Mouse (Mus musculus): Measurements from ENCODE around the gene St6galnac3. TPM values are rescaled to one million over a fixed set of nuclear protein-coding genes. Genes with fewer than 3 reads are reported as not detected.

The St6galnac3 gene
- total and polyA plus RNA-seq, 2 experiments from 2014 or later: 6.9 to 11.9 TPM

- H3K27ac ChIP-seq (ENCODE audit: low read depth, low read length): no peak overlapping the region
- 93% methylated on average over 7 of the region's 7 CpGs for WGBS
- no peak overlapping the region for H3K4me2 ChIP-seq (ENCODE audit: low read depth, low read length, poor library complexity, severe bottlenecking)
- no peak for ATAC-seq (ENCODE audit: low FRiP score)
- no peak overlapping the region for H3K9ac ChIP-seq (replicated peaks; ENCODE audit: low read length, poor library complexity, severe bottlenecking)
- no peaks in the 10 kb centered on the region for H3K9me3 ChIP-seq (ENCODE audit: low read length)
- H3K36me3 ChIP-seq (ENCODE audit: insufficient read depth, low read length): no peaks in the 10 kb centered on the region
- no peaks in the 10 kb centered on the region for H3K27me3 ChIP-seq (ENCODE audit: insufficient read depth, low read length)
- no peaks in the 10 kb centered on the region for H3K4me1 ChIP-seq (ENCODE audit: insufficient read depth, low read length)
- H3K4me3 ChIP-seq (ENCODE audit: low read depth, low read length): no peak overlapping the region
- no peak for DNase-seq (ENCODE audit: low spot score)
- TF ChIP-seq CTCF (IDR thresholded peaks at IDR 0.05): no peak
Measured at GRCm38 (mm10) chr3:153302376-153302775, 422.6 kb downstream of the St6galnac3 start.

- H3K36me3 ChIP-seq (ENCODE audit: insufficient read depth, low read length): no peaks in the 10 kb centered on the region
- no peak overlapping the region for H3K9ac ChIP-seq (replicated peaks; ENCODE audit: low read length, poor library complexity, severe bottlenecking)
- H3K27me3 ChIP-seq (ENCODE audit: insufficient read depth, low read length): no peaks in the 10 kb centered on the region
- TF ChIP-seq CTCF (IDR thresholded peaks at IDR 0.05): no peak
- ATAC-seq (ENCODE audit: low FRiP score) (no peak), DNase-seq (ENCODE audit: low spot score) (no peak)
- H3K9me3 ChIP-seq (ENCODE audit: low read length): no peaks in the 10 kb centered on the region
- H3K27ac ChIP-seq (ENCODE audit: low read depth, low read length): no peak overlapping the region
- no peak overlapping the region for H3K4me3 ChIP-seq (ENCODE audit: low read depth, low read length)
- H3K4me1 ChIP-seq (ENCODE audit: insufficient read depth, low read length): no peaks in the 10 kb centered on the region
- 71% methylated on average over 22 of the region's 22 CpGs for WGBS
- no peak overlapping the region for H3K4me2 ChIP-seq (ENCODE audit: low read depth, low read length, poor library complexity, severe bottlenecking)
Measured at GRCm38 (mm10) chr3:153296375-153297068, 428.5 kb downstream of the St6galnac3 start.

DNA sequence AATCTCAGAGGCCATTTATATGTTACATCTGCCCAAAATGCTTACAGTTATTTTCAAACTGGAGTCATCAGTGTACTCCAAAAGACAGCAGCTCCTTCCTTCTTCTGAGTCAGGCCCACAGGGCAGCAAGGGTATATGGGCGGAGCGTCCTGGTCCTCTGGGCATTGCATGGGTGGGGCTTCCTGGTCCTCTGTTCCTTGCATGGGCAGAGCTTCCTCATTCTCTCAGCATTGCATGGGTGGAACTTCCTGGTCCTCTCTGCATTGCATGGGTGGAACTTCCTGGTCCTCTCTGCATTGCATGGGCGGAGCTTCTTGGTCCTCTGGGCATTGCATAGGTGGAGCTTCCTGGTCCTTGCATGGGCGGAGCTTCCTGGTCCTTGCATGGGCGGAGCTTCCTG, 432.1 kb downstream of the St6galnac3 start:
- ATAC-seq (ENCODE audit: low FRiP score): no peak
- WGBS: 91% methylated on average over 5 of the region's 5 CpGs
- H3K4me1 ChIP-seq (ENCODE audit: insufficient read depth, low read length): no peaks in the 10 kb centered on the region
- DNase-seq (ENCODE audit: low spot score): no peak
- no peak for TF ChIP-seq CTCF (IDR thresholded peaks at IDR 0.05)
- no peaks in the 10 kb centered on the region for H3K27me3 ChIP-seq (ENCODE audit: insufficient read depth, low read length)
- no peaks in the 10 kb centered on the region for H3K36me3 ChIP-seq (ENCODE audit: insufficient read depth, low read length)
- no peak overlapping the region for H3K9ac ChIP-seq (replicated peaks; ENCODE audit: low read length, poor library complexity, severe bottlenecking)
- no peak overlapping the region for H3K27ac ChIP-seq (ENCODE audit: low read depth, low read length)
- no peak overlapping the region for H3K4me3 ChIP-seq (ENCODE audit: low read depth, low read length)
- no peak overlapping the region for H3K4me2 ChIP-seq (ENCODE audit: low read depth, low read length, poor library complexity, severe bottlenecking)
- no peaks in the 10 kb centered on the region for H3K9me3 ChIP-seq (ENCODE audit: low read length)

DNA sequence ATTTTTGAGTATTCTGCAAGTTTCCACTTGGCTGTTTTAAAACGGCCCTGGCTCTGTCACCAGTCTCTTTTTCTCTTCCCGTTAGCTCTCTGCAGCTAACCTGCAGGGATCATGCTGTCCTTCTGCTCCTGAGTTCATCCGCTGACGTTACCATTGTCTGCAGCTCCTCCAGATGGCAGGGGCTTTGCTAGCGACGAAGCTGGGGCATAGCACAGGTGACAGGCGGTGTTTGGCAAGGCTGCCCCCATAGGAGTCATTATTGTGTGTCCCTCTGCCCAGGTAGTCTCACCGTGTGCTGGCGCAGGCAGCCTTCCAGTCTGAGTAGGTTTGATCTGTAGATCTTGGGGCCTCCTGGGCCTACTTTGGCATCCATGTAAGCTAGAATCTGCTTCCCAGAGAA, 432.6 kb downstream of the St6galnac3 start:
- Histone ChIP-seq H3K4me1 (ENCODE audit: insufficient read depth, low read length) (no peaks in the 10 kb centered on the region), H3K9me3 (ENCODE audit: low read length) (no peaks in the 10 kb centered on the region), H3K27ac (ENCODE audit: low read depth, low read length) (no peak overlapping the region), H3K9ac (replicated peaks; ENCODE audit: low read length, poor library complexity, severe bottlenecking) (no peak overlapping the region), H3K4me2 (ENCODE audit: low read depth, low read length, poor library complexity, severe bottlenecking) (no peak overlapping the region), H3K4me3 (ENCODE audit: low read depth, low read length) (no peak overlapping the region), H3K36me3 (ENCODE audit: insufficient read depth, low read length) (no peaks in the 10 kb centered on the region), H3K27me3 (ENCODE audit: insufficient read depth, low read length) (no peaks in the 10 kb centered on the region)
- ATAC-seq (ENCODE audit: low FRiP score): no peak
- whole genome bisulfite sequencing: 61% methylated on average over 9 of the region's 9 CpGs
- TF ChIP-seq CTCF (IDR thresholded peaks at IDR 0.05): no peak
- DNase-seq (ENCODE audit: low spot score): no peak

DNA sequence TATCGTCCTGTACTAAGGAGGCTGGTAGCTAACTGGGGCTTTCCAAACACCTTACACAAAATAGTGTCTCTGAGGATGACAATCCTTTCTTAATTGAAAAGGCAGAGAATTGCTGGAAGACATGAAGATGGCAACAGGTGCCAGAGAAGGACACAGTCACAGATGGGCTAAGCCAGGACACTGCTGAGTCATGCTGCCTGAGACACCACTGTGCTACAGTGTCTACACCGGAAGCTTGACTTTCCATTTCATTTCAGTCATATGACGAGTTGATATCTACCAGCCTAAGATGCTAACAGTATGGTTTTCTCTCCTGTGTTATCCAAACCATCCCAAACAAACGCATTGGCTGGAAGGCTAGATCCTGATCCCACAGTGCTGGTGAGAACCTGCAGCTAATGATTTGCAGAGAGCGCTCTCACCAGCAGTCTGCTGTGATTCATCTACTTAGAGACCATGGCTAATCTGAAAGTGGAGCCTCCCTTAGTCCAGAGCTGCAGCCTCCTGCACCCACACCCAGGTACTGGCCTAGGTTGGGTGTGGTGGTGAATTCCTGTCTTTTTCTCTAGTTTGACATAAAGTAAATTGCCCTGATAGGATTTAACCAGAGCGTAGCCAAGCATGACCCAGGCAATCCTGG, 433.4 kb downstream of the St6galnac3 start:
- Histone ChIP-seq H3K4me2 (ENCODE audit: low read depth, low read length, poor library complexity, severe bottlenecking) (no peak overlapping the region), H3K36me3 (ENCODE audit: insufficient read depth, low read length) (no peaks in the 10 kb centered on the region), H3K9me3 (ENCODE audit: low read length) (no peaks in the 10 kb centered on the region), H3K27me3 (ENCODE audit: insufficient read depth, low read length) (no peaks in the 10 kb centered on the region), H3K27ac (ENCODE audit: low read depth, low read length) (no peak overlapping the region), H3K4me1 (ENCODE audit: insufficient read depth, low read length) (no peaks in the 10 kb centered on the region), H3K4me3 (ENCODE audit: low read depth, low read length) (no peak overlapping the region), H3K9ac (replicated peaks; ENCODE audit: low read length, poor library complexity, severe bottlenecking) (no peak overlapping the region)
- DNase-seq (ENCODE audit: low spot score): no peak
- ATAC-seq (ENCODE audit: low FRiP score): no peak
- no peak for TF ChIP-seq CTCF (IDR thresholded peaks at IDR 0.05)
- 69% methylated on average over 6 of the region's 6 CpGs for WGBS

DNA sequence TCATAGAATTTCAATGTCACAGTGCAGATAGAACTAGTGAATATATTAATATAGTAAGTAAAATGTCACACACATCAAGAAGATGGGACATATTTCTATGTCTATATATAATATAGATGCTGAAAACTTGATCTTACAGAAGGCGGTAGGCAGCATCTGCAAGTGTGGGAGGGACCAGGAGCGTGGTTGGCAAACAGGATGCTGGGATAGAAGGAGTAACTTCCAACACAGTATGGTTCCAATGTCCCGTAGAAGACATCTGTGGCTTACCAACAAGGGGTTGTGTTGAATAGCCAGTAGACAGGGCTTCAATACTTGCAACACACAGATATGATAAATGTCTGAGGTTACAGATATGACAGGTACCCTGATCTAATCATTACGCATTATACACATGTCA, 435.0 kb downstream of the St6galnac3 start:
- Histone ChIP-seq H3K4me1 (ENCODE audit: insufficient read depth, low read length) (no peaks in the 10 kb centered on the region), H3K36me3 (ENCODE audit: insufficient read depth, low read length) (no peaks in the 10 kb centered on the region), H3K9me3 (ENCODE audit: low read length) (no peaks in the 10 kb centered on the region), H3K9ac (replicated peaks; ENCODE audit: low read length, poor library complexity, severe bottlenecking) (no peak overlapping the region), H3K27me3 (ENCODE audit: insufficient read depth, low read length) (no peaks in the 10 kb centered on the region), H3K27ac (ENCODE audit: low read depth, low read length) (no peak overlapping the region), H3K4me2 (ENCODE audit: low read depth, low read length, poor library complexity, severe bottlenecking) (no peak overlapping the region), H3K4me3 (ENCODE audit: low read depth, low read length) (no peak overlapping the region)
- 97% methylated on average over 4 of the region's 4 CpGs for WGBS
- DNase-seq (ENCODE audit: low spot score) (no peak), ATAC-seq (ENCODE audit: low FRiP score) (no peak)
- TF ChIP-seq CTCF (IDR thresholded peaks at IDR 0.05): no peak

All from midbrain, postnatal 0 days (tissue).